Mouse (Mus musculus): ENCODE data around the gene Dcp1b. TPM values are rescaled to one million over a fixed set of nuclear protein-coding genes. Genes with fewer than 3 reads are reported as not detected.
A peak's percentile ranks its signal among the peaks of the same experiment; 100 is the strongest.

The Dcp1b gene
- 10 to 100 TPM in 19 of 26 experiments, 1 to 10 TPM in 7; 5.7 to 31.9 (median 21.9) TPM for total RNA-seq (2018; cell fraction: chromatin; rRNA removed)
- total RNA-seq (2018; cell fraction: cytosol; rRNA removed), result 1 to 10 TPM; 2.8 to 9.0 (median 7.3) TPM
- total RNA-seq (2018; cell fraction: nucleus; rRNA removed), result 10 to 100 TPM in 16 of 26 experiments, 1 to 10 TPM in 10; 2.8 to 30.2 (median 13.1) TPM
- polyA plus RNA-seq (2018), result 6.4 to 13.5 TPM (median 7.1 TPM) in 3 replicates

DNA sequence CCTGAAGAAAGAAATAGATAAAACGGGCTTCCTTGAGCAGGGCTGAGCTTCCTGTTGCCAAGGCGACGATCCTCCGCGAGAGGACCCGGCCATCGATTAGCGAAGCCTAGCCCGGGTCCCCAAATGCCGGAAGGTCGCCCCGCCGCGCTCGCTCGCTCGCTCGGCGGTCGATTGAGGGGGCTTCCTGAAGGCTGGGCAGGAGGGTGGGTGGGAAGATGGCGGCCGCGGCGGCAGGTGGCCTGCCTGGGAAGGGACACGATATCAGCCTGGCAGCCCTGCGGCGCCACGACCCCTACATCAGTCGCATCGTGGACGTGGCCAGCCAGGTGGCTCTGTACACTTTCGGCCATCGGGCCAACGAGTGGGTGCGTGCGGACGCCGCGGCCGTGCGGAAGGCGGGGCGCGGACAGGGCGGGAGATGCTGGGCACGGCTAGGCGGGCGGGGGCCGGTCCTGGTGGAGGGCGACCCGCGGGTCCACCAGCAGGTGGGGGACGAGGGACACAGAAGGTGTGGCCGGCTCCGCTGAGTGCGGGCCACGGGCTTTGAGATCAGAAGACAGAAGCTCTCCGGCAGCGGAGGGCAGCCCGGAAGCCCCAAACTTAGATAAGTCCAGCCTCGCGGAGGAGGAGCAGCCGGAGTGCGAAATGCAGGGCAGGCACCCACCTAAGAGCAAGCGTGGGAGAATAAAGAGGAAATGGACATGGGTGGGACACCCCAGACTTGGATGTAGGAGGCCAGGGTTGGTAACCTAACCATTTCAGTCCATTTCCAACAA is at the start of gene Dcp1b:
Gene Dcp1b, plus strand, starts transcription at position 176 of the 776 bp plus-strand sequence.
- Histone ChIP-seq H3K4me3 (ENCODE audit: inconsistent target) (peak within 1 kb of the TSS; percentile 78), H3K79me2 (ENCODE audit: inconsistent target) (no peaks in the 10 kb centered on the region; the same call in 1 of the 2 replicates), H3K36me3 (ENCODE audit: inconsistent target) (no peaks in the 10 kb centered on the region), H3K27ac (peak within 1 kb of the TSS; percentile 37)
- under 1% methylated on average over 57 of the region's 65 CpGs for WGBS (ENCODE audit: missing documents)

DNA sequence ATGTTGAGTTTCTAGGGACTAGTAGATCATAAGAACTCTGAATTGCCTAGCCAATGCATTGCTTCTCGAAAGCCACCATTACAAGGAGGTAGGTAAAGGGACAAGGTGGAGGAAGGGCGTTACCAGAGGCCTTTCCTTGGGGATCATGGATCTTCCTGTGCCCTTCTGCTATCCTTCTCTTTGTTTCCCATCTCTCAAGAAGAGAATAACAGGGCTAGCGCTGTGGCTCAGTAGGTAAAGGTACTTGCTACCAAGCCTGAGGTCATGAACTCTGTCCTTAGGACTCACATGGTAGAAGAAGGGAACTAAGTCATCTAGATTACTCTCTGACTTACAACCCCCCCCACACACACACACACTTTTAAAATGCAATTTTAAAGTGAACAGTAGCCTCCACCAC is 48.1 kb upstream of the Dcp1b start:
- no peaks in the 10 kb centered on the region for H3K79me2 ChIP-seq (ENCODE audit: inconsistent target)
- H3K36me3 ChIP-seq (ENCODE audit: inconsistent target), result no peaks in the 10 kb centered on the region
- whole genome bisulfite sequencing (ENCODE audit: missing documents), result 84% methylated on average over 3 of the region's 3 CpGs
- H3K27ac ChIP-seq, result no peak overlapping the region
- no peak overlapping the region for H3K4me3 ChIP-seq (ENCODE audit: inconsistent target)

- no peaks in the 10 kb centered on the region for H3K36me3 ChIP-seq (ENCODE audit: inconsistent target)
- H3K27ac ChIP-seq, result no peak overlapping the region
- H3K4me3 ChIP-seq (ENCODE audit: inconsistent target), result no peak overlapping the region
- WGBS (ENCODE audit: missing documents), result 94% methylated on average over 1 of the region's 1 CpGs
- H3K79me2 ChIP-seq (ENCODE audit: inconsistent target), result no peaks in the 10 kb centered on the region
Observed at GRCm38 (mm10) chr6:119128076-119128475, 47.0 kb upstream of the Dcp1b start.

- 89% methylated on average over 8 of the region's 8 CpGs for WGBS (ENCODE audit: missing documents)
- no peak overlapping the region for H3K4me3 ChIP-seq (ENCODE audit: inconsistent target)
- H3K79me2 ChIP-seq (ENCODE audit: inconsistent target), result no peaks in the 10 kb centered on the region
- no peaks in the 10 kb centered on the region for H3K36me3 ChIP-seq (ENCODE audit: inconsistent target)
- H3K27ac ChIP-seq, result no peak overlapping the region
Observed at GRCm38 (mm10) chr6:119128521-119128920, 46.5 kb upstream of the Dcp1b start.

- H3K36me3 ChIP-seq (ENCODE audit: inconsistent target), result no peaks in the 10 kb centered on the region
- no peaks in the 10 kb centered on the region for H3K79me2 ChIP-seq (ENCODE audit: inconsistent target)
- WGBS (ENCODE audit: missing documents), result 88% methylated on average over 5 of the region's 5 CpGs
- no peak overlapping the region for H3K27ac ChIP-seq
- no peak overlapping the region for H3K4me3 ChIP-seq (ENCODE audit: inconsistent target)
Observed at GRCm38 (mm10) chr6:119129664-119130063, 45.4 kb upstream of the Dcp1b start.

DNA sequence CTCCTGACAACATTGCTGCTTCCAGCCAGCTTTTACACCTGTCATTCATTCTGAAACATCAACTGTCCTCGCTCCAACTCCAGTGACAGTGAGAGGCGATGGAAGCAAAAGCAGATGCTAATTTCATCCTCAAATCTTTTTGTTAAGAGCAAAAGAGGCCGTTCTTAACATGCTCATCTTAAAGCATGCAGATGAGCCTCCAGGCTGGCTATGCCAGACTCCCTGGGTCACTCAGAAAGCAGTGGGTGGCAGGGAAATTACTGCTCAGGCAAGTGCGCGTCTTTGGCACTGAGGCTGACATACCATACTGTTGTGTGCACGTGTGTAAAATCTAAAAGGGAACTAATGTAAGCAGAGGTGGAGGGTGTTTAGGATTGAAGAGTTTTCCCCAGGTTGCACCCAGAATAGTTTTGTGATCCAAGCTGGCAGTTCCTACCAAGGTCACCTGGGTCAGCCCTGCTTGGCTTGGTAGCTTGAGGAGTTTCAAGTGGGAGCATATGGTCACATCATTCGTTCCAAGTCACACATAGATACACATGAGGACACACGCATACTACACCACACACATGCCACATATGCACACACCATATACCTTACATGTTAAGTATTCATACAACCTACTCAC is 42.8 kb upstream of the Dcp1b start:
- Histone ChIP-seq H3K4me3 (ENCODE audit: inconsistent target) (no peak overlapping the region), H3K36me3 (ENCODE audit: inconsistent target) (no peaks in the 10 kb centered on the region), H3K79me2 (ENCODE audit: inconsistent target) (no peaks in the 10 kb centered on the region), H3K27ac (no peak overlapping the region)
- 88% methylated on average over 8 of the region's 8 CpGs for WGBS (ENCODE audit: missing documents)

DNA sequence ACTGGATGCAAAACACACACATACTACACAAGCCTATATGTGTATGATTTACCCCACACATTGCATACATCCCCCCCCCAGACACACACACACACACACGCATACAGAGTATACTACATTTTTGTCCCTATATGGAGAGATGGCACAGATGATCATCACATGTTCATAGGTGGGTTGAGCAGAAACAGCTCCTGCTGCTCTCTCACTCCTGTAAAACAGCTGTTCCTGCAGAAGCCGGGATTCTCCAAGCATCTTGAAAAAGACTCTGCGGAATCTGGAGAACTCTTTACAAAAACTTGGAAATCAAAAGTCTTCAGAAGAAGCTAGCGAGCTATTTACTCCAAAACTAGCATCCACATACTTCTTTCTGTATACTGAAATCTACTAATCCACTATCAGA is 42.2 kb upstream of the Dcp1b start:
- Histone ChIP-seq H3K27ac (no peak overlapping the region), H3K4me3 (ENCODE audit: inconsistent target) (no peak overlapping the region), H3K79me2 (ENCODE audit: inconsistent target) (no peaks in the 10 kb centered on the region), H3K36me3 (ENCODE audit: inconsistent target) (no peaks in the 10 kb centered on the region)
- 93% methylated on average over 4 of the region's 4 CpGs for WGBS (ENCODE audit: missing documents)

DNA sequence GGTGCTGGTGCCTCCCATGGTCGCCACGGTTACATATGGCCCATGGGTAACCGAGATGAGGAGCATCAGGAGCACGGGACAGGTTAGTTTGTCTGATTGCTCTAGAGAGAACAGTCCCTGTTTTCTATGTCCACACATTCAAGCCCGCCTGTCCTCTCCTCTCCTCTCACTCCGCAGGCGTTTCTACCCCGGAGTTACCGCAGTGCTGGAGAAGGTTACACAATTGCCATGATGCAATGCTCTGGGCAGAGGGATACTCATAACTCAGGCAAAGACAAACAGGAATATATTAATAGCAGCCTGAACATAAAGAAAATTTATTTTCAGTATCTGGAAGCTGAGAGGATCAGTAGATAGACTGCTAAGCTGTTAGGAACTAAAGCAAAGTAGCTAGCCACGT is 37.3 kb upstream of the Dcp1b start:
- H3K27ac ChIP-seq, result no peak overlapping the region
- no peaks in the 10 kb centered on the region for H3K36me3 ChIP-seq (ENCODE audit: inconsistent target)
- WGBS (ENCODE audit: missing documents), result 93% methylated on average over 10 of the region's 10 CpGs
- no peak overlapping the region for H3K4me3 ChIP-seq (ENCODE audit: inconsistent target)
- H3K79me2 ChIP-seq (ENCODE audit: inconsistent target), result no peaks in the 10 kb centered on the region

DNA sequence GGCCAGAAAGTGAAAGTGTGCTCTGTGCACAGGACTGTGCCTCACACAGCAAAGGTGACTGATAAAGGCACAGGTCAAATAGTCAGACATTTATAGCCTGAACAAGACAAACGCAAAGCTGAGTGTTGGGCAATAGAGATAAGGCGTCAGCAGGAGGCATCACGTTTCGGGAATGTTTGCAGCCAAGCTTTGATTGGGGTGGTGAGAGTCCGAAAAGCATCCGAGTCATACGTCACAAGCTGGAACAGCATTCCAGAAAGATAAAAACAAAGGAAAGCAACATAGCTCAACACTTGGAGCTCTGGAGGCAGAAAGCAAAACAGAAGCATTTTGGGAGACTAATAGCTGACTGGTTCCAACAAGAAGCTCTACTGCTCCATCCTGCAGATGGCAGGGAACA is 35.5 kb upstream of the Dcp1b start:
- 59% methylated on average over 7 of the region's 7 CpGs for WGBS (ENCODE audit: missing documents)

DNA sequence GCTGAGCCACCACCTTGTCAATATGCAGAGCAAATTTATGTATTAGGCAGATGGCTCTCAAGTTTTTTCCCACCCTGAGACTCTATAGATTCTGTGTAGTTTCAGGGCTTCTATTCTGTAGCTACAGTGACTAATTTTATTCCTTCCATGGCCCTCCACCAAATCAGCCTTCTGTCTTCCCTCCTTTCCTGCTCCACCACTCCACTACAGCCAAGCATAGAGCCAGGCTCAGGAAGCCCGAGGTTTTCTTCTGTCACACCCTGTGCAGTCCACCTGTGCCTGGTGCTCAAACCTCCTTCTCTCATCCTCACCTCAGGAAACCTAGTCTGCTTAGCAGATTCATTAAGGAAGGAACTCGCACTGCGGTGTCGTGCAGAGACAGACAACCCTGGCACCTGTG is 29.9 kb upstream of the Dcp1b start:
- 44% methylated on average over 4 of the region's 4 CpGs for WGBS (ENCODE audit: missing documents)
- Histone ChIP-seq H3K27ac (no peak overlapping the region), H3K4me3 (ENCODE audit: inconsistent target) (no peak overlapping the region), H3K36me3 (ENCODE audit: inconsistent target) (no peaks in the 10 kb centered on the region), H3K79me2 (ENCODE audit: inconsistent target) (no peaks in the 10 kb centered on the region)

More for the DNA sequence above, 35.5 kb upstream of the Dcp1b start:
- H3K36me3 ChIP-seq (ENCODE audit: inconsistent target), result no peaks in the 10 kb centered on the region
- no peak overlapping the region for H3K4me3 ChIP-seq (ENCODE audit: inconsistent target)
- H3K79me2 ChIP-seq (ENCODE audit: inconsistent target), result no peaks in the 10 kb centered on the region
- H3K27ac ChIP-seq, result no peak overlapping the region

DNA sequence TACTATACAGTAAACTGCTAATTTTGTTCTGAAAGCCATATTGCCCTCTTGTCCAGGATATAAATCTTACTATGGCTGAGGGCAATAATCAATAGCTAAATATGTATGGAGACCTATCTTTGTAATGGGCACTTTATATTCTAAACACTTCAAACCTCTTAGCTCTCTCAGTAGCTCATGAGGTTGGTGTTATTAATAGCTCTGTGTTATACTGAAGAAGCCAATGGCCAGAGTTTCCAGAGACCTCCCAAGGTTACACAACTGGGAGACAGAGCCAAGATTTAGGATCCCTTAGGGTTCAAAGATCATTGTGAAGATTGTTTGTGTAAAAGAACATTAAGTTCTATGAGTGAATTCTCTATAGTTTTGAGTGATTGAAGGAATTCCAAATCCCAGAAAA is 9.4 kb upstream of the Dcp1b start:
- Histone ChIP-seq H3K27ac (no peak overlapping the region), H3K36me3 (ENCODE audit: inconsistent target) (no peaks in the 10 kb centered on the region), H3K4me3 (ENCODE audit: inconsistent target) (no peak overlapping the region), H3K79me2 (ENCODE audit: inconsistent target) (no peaks in the 10 kb centered on the region)

GRCm38 (mm10) chr6:119174307-119175074 is 562 bp upstream of the Dcp1b start:
- H3K36me3 ChIP-seq (ENCODE audit: inconsistent target), result no peaks in the 10 kb centered on the region
- 52% methylated on average over 12 of the region's 12 CpGs for WGBS (ENCODE audit: missing documents)
- peak overlapping the region; percentile 78; the same call in 1 of the 2 replicates for H3K4me3 ChIP-seq (ENCODE audit: inconsistent target)
- H3K27ac ChIP-seq, result no peak overlapping the region
- H3K79me2 ChIP-seq (ENCODE audit: inconsistent target), result no peaks in the 10 kb centered on the region; the same call in 1 of the 2 replicates

DNA sequence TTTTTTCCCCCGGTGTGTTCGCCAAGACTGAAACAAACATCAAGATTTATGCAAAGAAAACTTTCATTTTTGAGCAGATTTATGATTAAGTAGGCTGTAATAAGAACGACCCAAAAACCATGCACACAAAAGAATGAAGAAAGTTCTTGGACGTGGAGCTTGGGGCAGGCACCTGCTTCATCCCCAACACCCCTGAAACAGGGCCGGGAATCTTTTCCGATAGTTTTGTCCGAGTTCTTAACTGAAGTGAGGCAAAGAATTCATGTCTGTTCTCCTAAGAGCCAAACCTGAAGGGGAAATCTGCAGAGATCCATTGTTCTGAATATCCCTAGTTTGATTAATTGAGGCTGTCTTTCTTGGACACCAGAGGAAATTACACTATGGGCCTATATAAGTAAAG is 1.1 kb downstream of the Dcp1b start:
- Histone ChIP-seq H3K4me3 (ENCODE audit: inconsistent target) (peak overlapping the region; percentile 78), H3K36me3 (ENCODE audit: inconsistent target) (no peaks in the 10 kb centered on the region), H3K79me2 (ENCODE audit: inconsistent target) (no peaks in the 10 kb centered on the region; the same call in 1 of the 2 replicates), H3K27ac (no peak overlapping the region)
- 59% methylated on average over 7 of the region's 7 CpGs for WGBS (ENCODE audit: missing documents)

- Histone ChIP-seq H3K4me3 (ENCODE audit: inconsistent target) (no peak overlapping the region), H3K36me3 (ENCODE audit: inconsistent target) (no peaks in the 10 kb centered on the region), H3K27ac (no peak overlapping the region), H3K79me2 (ENCODE audit: inconsistent target) (no peaks in the 10 kb centered on the region; the same call in 1 of the 2 replicates)
- WGBS (ENCODE audit: missing documents), result 84% methylated on average over 8 of the region's 8 CpGs
Observed at GRCm38 (mm10) chr6:119177101-119177500, 2.0 kb downstream of the Dcp1b start.
